Mouse (Mus musculus): Measurements from ENCODE around the gene Inafm2. TPM values are rescaled to one million over a fixed set of nuclear protein-coding genes. Genes with fewer than 3 reads are reported as not detected.

The Inafm2 gene
- polyA plus RNA-seq, 1 experiment from 2014 or later = 20.7 TPM

DNA sequence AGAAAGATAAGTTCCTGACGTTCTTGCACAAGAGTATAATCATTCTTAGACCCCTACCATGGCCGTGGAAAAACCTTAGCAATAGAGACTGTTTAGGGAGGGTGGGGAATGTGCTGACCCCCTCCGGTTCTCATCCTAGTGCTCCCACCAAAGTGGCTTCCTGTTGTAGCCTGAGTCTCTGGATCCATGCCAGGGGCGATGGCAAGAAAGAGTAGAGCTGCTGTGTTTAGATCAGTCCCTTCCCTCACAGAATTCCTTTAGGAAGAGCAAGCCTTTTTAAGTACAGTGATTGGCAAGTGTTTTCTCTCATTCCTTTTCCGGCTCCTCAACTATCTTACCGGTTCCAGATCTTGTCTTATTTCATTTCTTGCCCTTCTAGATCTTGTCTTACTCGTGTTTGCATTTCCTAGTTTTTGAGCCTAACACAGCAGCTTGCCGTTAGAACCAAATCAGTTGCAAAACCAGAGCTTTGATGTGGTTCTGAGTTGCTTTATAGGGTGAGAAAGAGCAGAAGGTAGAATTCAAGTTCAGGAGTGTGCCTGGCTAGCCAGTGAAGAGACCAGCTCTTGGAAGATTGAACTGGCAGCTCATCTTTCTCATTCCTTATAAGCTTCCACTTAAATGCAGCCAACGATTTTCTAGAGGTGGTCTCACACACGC, 1.9 kb downstream of the Inafm2 start:
- Histone ChIP-seq H3K36me3 (ENCODE audit: control insufficient read depth, insufficient read depth, low read length) (peaks cover 5% of the 10 kb centered on the region; the same call in 1 of the 2 replicates), H3K27me3 (replicated peaks; ENCODE audit: control insufficient read depth, insufficient read depth, low read length) (peaks cover 11% of the 10 kb centered on the region), H3K4me1 (ENCODE audit: control insufficient read depth, insufficient read depth, low read length) (peaks cover 31% of the 10 kb centered on the region), H3K9ac (ENCODE audit: low read depth, low read length) (no peak overlapping the region), H3K4me3 (ENCODE audit: low read depth, low read length) (peak overlapping the region; percentile 81), H3K4me2 (ENCODE audit: low read depth, low read length) (peak overlapping the region; percentile 99), H3K27ac (replicated peaks; ENCODE audit: low read depth, low read length) (no peak overlapping the region), H3K9me3 (ENCODE audit: control insufficient read depth, low read length) (no peaks in the 10 kb centered on the region)
- DNase-seq (ENCODE audit: low spot score) (peak; percentile 62), ATAC-seq (ENCODE audit: low read depth) (no peak)
- 19% methylated on average over 10 of the region's 10 CpGs for WGBS

DNA sequence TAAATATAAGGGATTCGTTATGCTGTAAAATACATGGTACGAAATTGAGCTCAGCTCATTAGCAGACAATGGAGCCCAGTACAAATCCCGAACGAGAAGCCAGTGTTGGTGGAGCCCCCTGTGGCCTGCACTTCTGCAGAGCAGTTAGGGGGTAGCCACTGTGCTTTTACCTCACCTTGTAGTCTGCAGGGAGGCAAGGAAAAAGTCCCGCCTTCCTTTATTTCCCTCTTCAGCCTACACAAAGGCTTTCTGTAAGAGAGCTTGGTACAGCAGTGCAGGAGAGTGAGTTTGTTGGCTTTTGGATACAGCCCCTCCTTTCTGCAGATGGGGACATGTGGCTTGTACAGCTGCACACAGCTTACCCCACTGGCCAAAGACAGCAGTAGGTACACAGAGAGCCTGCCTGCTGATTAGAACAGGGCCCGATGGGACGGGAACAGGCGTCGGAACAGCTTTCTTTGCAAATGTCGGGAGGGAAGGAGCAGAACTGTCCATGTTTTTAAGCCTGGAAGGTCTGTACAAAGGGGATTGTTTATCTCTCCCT, 3.9 kb downstream of the Inafm2 start:
- no peak overlapping the region for H3K4me3 ChIP-seq (ENCODE audit: low read depth, low read length)
- no peaks in the 10 kb centered on the region for H3K9me3 ChIP-seq (ENCODE audit: control insufficient read depth, low read length)
- H3K27ac ChIP-seq (replicated peaks; ENCODE audit: low read depth, low read length) = no peak overlapping the region
- peaks cover 4% of the 10 kb centered on the region for H3K27me3 ChIP-seq (replicated peaks; ENCODE audit: control insufficient read depth, insufficient read depth, low read length)
- 30% methylated on average over 10 of the region's 10 CpGs for WGBS
- H3K9ac ChIP-seq (ENCODE audit: low read depth, low read length) = no peak overlapping the region
- H3K4me1 ChIP-seq (ENCODE audit: control insufficient read depth, insufficient read depth, low read length) = peaks cover 31% of the 10 kb centered on the region
- ATAC-seq (ENCODE audit: low read depth) (no peak), DNase-seq (ENCODE audit: low spot score) (no peak)
- no peak overlapping the region for H3K4me2 ChIP-seq (ENCODE audit: low read depth, low read length)
- peaks cover 5% of the 10 kb centered on the region; the same call in 1 of the 2 replicates for H3K36me3 ChIP-seq (ENCODE audit: control insufficient read depth, insufficient read depth, low read length)

DNA sequence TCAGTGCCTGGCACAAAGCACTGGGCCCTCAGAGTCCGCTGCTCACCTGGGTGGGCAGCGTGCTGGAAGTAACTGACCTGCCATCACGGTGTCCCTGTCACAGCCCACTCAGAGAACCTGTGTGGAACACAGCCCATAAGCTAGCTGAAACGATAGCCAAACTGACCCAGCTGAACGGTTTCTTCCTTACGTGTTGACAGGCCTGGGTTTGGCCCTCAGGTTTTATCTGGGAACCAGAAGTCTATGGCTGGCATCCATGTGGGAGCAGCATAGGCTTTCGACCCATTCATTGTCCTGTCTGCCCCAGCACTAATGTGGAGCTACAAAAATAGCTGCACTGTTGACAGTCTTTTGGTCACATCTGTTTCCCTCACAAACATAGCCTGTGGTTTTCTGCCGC, 4.9 kb downstream of the Inafm2 start:
- DNase-seq (ENCODE audit: low spot score) = no peak
- no peak overlapping the region for H3K4me3 ChIP-seq (ENCODE audit: low read depth, low read length)
- H3K27ac ChIP-seq (replicated peaks; ENCODE audit: low read depth, low read length) = no peak overlapping the region
- no peak overlapping the region for H3K4me2 ChIP-seq (ENCODE audit: low read depth, low read length)
- ATAC-seq (ENCODE audit: low read depth) = no peak
- peaks cover 5% of the 10 kb centered on the region; the same call in 1 of the 2 replicates for H3K36me3 ChIP-seq (ENCODE audit: control insufficient read depth, insufficient read depth, low read length)
- H3K27me3 ChIP-seq (replicated peaks; ENCODE audit: control insufficient read depth, insufficient read depth, low read length) = no peaks in the 10 kb centered on the region
- H3K9me3 ChIP-seq (ENCODE audit: control insufficient read depth, low read length) = no peaks in the 10 kb centered on the region
- no peak overlapping the region for H3K9ac ChIP-seq (ENCODE audit: low read depth, low read length)
- peaks cover 24% of the 10 kb centered on the region for H3K4me1 ChIP-seq (ENCODE audit: control insufficient read depth, insufficient read depth, low read length)
- 76% methylated on average over 8 of the region's 8 CpGs for WGBS

- Histone ChIP-seq H3K36me3 (ENCODE audit: control insufficient read depth, insufficient read depth, low read length) (peaks cover 5% of the 10 kb centered on the region; the same call in 1 of the 2 replicates), H3K27ac (replicated peaks; ENCODE audit: low read depth, low read length) (no peak overlapping the region; the same call in 1 of the 2 replicates), H3K9me3 (ENCODE audit: control insufficient read depth, low read length) (no peaks in the 10 kb centered on the region), H3K9ac (ENCODE audit: low read depth, low read length) (no peak overlapping the region), H3K4me1 (ENCODE audit: control insufficient read depth, insufficient read depth, low read length) (peaks cover 20% of the 10 kb centered on the region; the same call in 1 of the 2 replicates), H3K4me2 (ENCODE audit: low read depth, low read length) (no peak overlapping the region), H3K4me3 (ENCODE audit: low read depth, low read length) (no peak overlapping the region), H3K27me3 (replicated peaks; ENCODE audit: control insufficient read depth, insufficient read depth, low read length) (no peaks in the 10 kb centered on the region)
- no peak for DNase-seq (ENCODE audit: low spot score)
- WGBS = 65% methylated on average over 16 of the region's 16 CpGs
- no peak for ATAC-seq (ENCODE audit: low read depth)
Observed at GRCm38 (mm10) chr2:118751896-118752791, 6.6 kb downstream of the Inafm2 start.

GRCm38 (mm10) chr2:118752792-118753108, 7.2 kb downstream of the Inafm2 start:
- no peaks in the 10 kb centered on the region for H3K27me3 ChIP-seq (replicated peaks; ENCODE audit: control insufficient read depth, insufficient read depth, low read length)
- H3K9ac ChIP-seq (ENCODE audit: low read depth, low read length) = no peak overlapping the region
- 69% methylated on average over 4 of the region's 4 CpGs for WGBS
- H3K4me2 ChIP-seq (ENCODE audit: low read depth, low read length) = no peak overlapping the region
- H3K27ac ChIP-seq (replicated peaks; ENCODE audit: low read depth, low read length) = no peak overlapping the region
- H3K36me3 ChIP-seq (ENCODE audit: control insufficient read depth, insufficient read depth, low read length) = peaks cover 5% of the 10 kb centered on the region; the same call in 1 of the 2 replicates
- H3K4me1 ChIP-seq (ENCODE audit: control insufficient read depth, insufficient read depth, low read length) = peaks cover 14% of the 10 kb centered on the region; the same call in 1 of the 2 replicates
- no peaks in the 10 kb centered on the region for H3K9me3 ChIP-seq (ENCODE audit: control insufficient read depth, low read length)
- no peak for DNase-seq (ENCODE audit: low spot score)
- no peak overlapping the region for H3K4me3 ChIP-seq (ENCODE audit: low read depth, low read length)
- ATAC-seq (ENCODE audit: low read depth) = no peak

DNA sequence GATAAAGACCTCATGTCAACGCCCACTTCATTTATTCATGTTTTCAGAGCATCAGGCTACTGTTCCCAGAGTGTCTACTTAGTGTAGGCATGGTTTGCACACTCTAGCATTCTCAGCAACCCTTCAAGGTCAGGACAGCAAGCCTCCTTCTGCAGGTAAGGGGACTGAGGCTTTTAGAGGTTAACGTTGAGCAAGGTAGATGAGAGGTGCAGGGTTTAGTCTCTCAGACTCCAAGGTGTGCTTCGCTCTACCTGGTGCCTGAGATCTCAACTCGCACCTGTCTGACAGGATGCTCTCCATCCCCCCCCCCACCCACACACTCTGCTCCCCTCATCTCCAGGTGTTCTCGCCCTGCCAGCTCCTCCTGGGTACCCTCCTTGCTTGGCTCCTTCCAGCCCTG, 8.6 kb downstream of the Inafm2 start:
- ATAC-seq (ENCODE audit: low read depth) = no peak
- 0 out of 2 replicates have a peak, but pooled peaks cover 9% of the 10 kb centered on the region for H3K4me1 ChIP-seq (ENCODE audit: control insufficient read depth, insufficient read depth, low read length)
- 86% methylated on average over 5 of the region's 5 CpGs for WGBS

GRCm38 (mm10) chr2:118755407-118755806, 9.8 kb downstream of the Inafm2 start:
- H3K27me3 ChIP-seq (replicated peaks; ENCODE audit: control insufficient read depth, insufficient read depth, low read length) = no peaks in the 10 kb centered on the region
- WGBS = 70% methylated on average over 6 of the region's 6 CpGs
- 0 out of 2 replicates have a peak, but pooled peaks cover 1% of the 10 kb centered on the region for H3K4me1 ChIP-seq (ENCODE audit: control insufficient read depth, insufficient read depth, low read length)
- no peaks in the 10 kb centered on the region for H3K36me3 ChIP-seq (ENCODE audit: control insufficient read depth, insufficient read depth, low read length)
- H3K27ac ChIP-seq (replicated peaks; ENCODE audit: low read depth, low read length) = no peak overlapping the region
- H3K9me3 ChIP-seq (ENCODE audit: control insufficient read depth, low read length) = no peaks in the 10 kb centered on the region
- no peak overlapping the region for H3K4me3 ChIP-seq (ENCODE audit: low read depth, low read length)
- no peak for ATAC-seq (ENCODE audit: low read depth)
- no peak overlapping the region for H3K9ac ChIP-seq (ENCODE audit: low read depth, low read length)
- no peak for DNase-seq (ENCODE audit: low spot score)
- H3K4me2 ChIP-seq (ENCODE audit: low read depth, low read length) = no peak overlapping the region

More for the DNA sequence above, 8.6 kb downstream of the Inafm2 start:
- H3K27ac ChIP-seq (replicated peaks; ENCODE audit: low read depth, low read length) = no peak overlapping the region
- no peak overlapping the region for H3K9ac ChIP-seq (ENCODE audit: low read depth, low read length)
- DNase-seq (ENCODE audit: low spot score) = no peak
- peaks cover 1% of the 10 kb centered on the region; the same call in 1 of the 2 replicates for H3K36me3 ChIP-seq (ENCODE audit: control insufficient read depth, insufficient read depth, low read length)
- H3K27me3 ChIP-seq (replicated peaks; ENCODE audit: control insufficient read depth, insufficient read depth, low read length) = no peaks in the 10 kb centered on the region
- H3K4me3 ChIP-seq (ENCODE audit: low read depth, low read length) = no peak overlapping the region
- H3K9me3 ChIP-seq (ENCODE audit: control insufficient read depth, low read length) = no peaks in the 10 kb centered on the region
- H3K4me2 ChIP-seq (ENCODE audit: low read depth, low read length) = no peak overlapping the region

GRCm38 (mm10) chr2:118756103-118756502, 10.5 kb downstream of the Inafm2 start:
- Histone ChIP-seq H3K27me3 (replicated peaks; ENCODE audit: control insufficient read depth, insufficient read depth, low read length) (no peaks in the 10 kb centered on the region), H3K4me3 (ENCODE audit: low read depth, low read length) (no peak overlapping the region), H3K4me1 (ENCODE audit: control insufficient read depth, insufficient read depth, low read length) (no peaks in the 10 kb centered on the region; the same call in 1 of the 2 replicates), H3K27ac (replicated peaks; ENCODE audit: low read depth, low read length) (no peak overlapping the region), H3K4me2 (ENCODE audit: low read depth, low read length) (no peak overlapping the region), H3K9me3 (ENCODE audit: control insufficient read depth, low read length) (no peaks in the 10 kb centered on the region), H3K9ac (ENCODE audit: low read depth, low read length) (no peak overlapping the region), H3K36me3 (ENCODE audit: control insufficient read depth, insufficient read depth, low read length) (no peaks in the 10 kb centered on the region)
- no peak for ATAC-seq (ENCODE audit: low read depth)
- WGBS = 81% methylated on average over 4 of the region's 4 CpGs
- no peak for DNase-seq (ENCODE audit: low spot score)

Data from embryonic facial prominence, embryonic 14.5 days (tissue).